Mouse (Mus musculus) hindbrain, embryonic 11.5 days (tissue): ENCODE results near the gene Bcorl1. TPM values are rescaled to one million over a fixed set of nuclear protein-coding genes. Genes with fewer than 3 reads are reported as not detected.

ENCODE experiments used
- ATAC-seq: fragments of 200-750 bp; cut with Nextera tagmentation; 2 replicates; pipeline ENCODE4 v1.8.0; 2017; ENCODE audit warnings: mild to moderate bottlenecking, moderate TSS enrichment, moderate library complexity; ENCODE audit not compliant: low FRiP score
- DNase-seq: peaks from one replicate; pipeline ENCODE4 v3.0.0-alpha.2; 2015; ENCODE audit warnings: low spot score
- H3K27ac ChIP-seq: fragments of 300-500 bp; sonication (generic); 2 replicates; pipeline ENCODE4 v1.5.1; 2014; ENCODE audit warnings: mild to moderate bottlenecking, low read depth, low read length
- H3K27me3 ChIP-seq: fragments of 300-500 bp; sonication (generic); 2 replicates; pipeline ENCODE4 v1.6.1; 2014; ENCODE audit warnings: mild to moderate bottlenecking, low read length, moderate library complexity, mixed read lengths; ENCODE audit not compliant: control insufficient read depth, insufficient read depth
- H3K36me3 ChIP-seq: fragments of 300-500 bp; sonication (generic); 2 replicates; pipeline ENCODE4 v1.6.1; 2014; ENCODE audit warnings: mild to moderate bottlenecking, low read length, moderate library complexity, mixed read lengths; ENCODE audit not compliant: control insufficient read depth, insufficient read depth
- H3K4me1 ChIP-seq: fragments of 300-500 bp; sonication (generic); replicated peaks from 2 replicates; pipeline ENCODE4 v1.6.1; 2014; ENCODE audit warnings: low read length, mixed read lengths; ENCODE audit not compliant: control insufficient read depth, insufficient read depth
- H3K4me2 ChIP-seq: fragments of 300-500 bp; sonication (generic); replicated peaks from 2 replicates; pipeline ENCODE4 v1.6.1; 2014; ENCODE audit warnings: mild to moderate bottlenecking, low read depth, low read length
- H3K4me3 ChIP-seq: fragments of 300-500 bp; sonication (generic); 2 replicates; pipeline ENCODE4 v1.5.1; 2014; ENCODE audit warnings: low read depth, low read length
- H3K9ac ChIP-seq: fragments of 300-500 bp; sonication (generic); 2 replicates; pipeline ENCODE4 v1.6.1; 2014; ENCODE audit warnings: low read depth, low read length
- H3K9me3 ChIP-seq: fragments of 300-500 bp; sonication (generic); 2 replicates; pipeline ENCODE4 v1.6.1; 2016; ENCODE audit warnings: low read length; ENCODE audit not compliant: control insufficient read depth
- WGBS: fragments of 180-500 bp; shearing (Covaris S2); extraction: QIAGEN DNeasy Blood & Tissue Kit; methylation state at CpG from one replicate; pipeline ENCODE4 v1.1.7; 2014; 5-methylcytosine and 5-hydroxymethylcytosine counted together
- polyA plus RNA-seq: library from polyadenylated mRNA; unstranded; fragments of >200 nt; fragmentation: Nextera tagmentation; extraction: Ambion mirVana; gene quantifications from 2 replicates; pipeline ENCODE4 v1.2.1, GENCODE M21; 2014

Bcorl1 gene
- polyA plus RNA-seq, 1 experiment from 2014 or later: 8.2 TPM

DNA sequence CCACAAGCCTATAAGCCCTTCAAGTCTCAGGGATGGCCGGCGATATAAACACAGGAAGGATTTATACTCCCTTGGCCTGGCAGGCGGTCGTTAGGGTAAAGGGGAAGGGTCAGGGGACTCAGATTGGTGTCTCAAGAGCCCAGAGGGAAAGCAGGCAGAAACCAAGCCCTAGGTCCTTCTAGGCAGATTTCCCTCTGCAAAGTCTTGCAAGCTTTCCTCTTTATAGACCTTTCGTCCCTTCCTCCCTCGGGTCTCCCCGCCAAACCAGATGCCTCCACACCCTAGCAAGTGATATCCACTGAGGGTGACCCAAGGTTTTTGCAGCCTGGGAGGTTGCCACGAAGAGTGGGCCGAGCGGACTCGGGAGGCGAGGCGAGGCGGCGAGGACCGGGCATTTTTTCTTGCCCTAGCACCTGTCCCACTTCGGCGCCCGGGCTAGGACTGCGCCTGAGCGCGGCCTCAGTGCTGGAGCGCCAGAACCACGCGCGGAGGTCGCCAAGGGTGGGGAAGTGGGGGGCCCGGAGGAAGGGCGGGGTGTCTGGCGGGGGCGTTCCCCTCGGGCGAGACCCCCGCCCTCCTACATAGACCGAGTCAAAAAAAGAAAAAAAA is 613 bp upstream of the Bcorl1 start:
- H3K9ac ChIP-seq: no peak overlapping the region; the same call in 1 of the 2 replicates

DNA sequence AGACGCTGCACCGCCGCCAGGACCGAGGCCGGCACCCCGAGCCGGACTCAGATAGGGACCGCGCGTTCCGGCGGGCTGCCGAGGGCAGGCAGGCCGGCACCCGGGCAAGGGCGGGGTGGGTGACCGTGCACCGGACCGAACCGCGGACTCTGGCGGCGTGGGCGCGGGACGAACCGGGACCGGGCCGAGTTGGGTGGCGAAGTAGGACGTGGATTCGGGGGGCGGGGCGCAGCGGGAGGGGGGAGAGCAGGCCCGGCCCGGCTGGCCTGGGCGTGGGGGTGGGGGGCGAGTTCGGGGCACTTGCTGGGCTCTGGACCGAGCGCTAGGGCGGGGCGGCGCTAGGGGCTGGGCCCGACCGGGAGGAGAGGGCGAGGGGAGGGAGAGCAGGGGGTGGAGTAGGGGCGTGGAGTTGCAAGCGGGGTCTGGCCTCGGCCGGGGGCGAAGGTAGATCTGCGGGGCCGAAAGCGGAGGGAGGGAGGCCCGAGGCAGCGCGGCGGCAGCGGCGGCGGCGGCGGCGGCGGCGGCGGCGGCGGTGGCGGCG is 533 bp downstream of the Bcorl1 start:
- 30% methylated on average over 19 of the region's 73 CpGs for WGBS
- peak; percentile 10; the same call in 1 of the 2 replicates for ATAC-seq
- no peak for DNase-seq

More for the DNA sequence above, 613 bp upstream of the Bcorl1 start:
- DNase-seq (peak; percentile 17), ATAC-seq (no peak)
- Histone ChIP-seq H3K36me3 (no peaks in the 10 kb centered on the region), H3K27me3 (no peaks in the 10 kb centered on the region), H3K4me1 (no peaks in the 10 kb centered on the region), H3K27ac (no peak overlapping the region), H3K9me3 (no peaks in the 10 kb centered on the region), H3K4me2 (peak overlapping the region; percentile 68), H3K4me3 (peak overlapping the region; percentile 55)
- WGBS: 9% methylated on average over 26 of the region's 35 CpGs

DNA sequence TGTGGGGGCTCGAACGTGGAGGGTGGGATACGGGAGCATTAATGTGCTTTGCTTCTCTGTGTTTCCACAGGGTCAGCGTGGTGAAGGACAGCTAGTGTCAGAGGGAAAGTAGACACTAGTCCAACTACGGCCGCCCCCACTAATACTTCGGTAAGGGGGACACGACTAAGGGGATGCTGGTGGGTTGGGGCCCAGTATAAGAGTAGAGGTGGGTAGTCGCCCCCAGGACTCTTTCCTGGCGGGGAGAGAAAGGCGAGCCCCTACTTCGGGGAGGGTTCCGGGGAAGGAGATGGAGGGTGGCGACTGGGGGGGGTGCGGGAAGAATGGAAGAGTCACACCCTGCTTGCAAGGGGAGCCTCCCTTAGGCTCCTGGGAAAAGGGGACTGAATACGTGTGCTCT is 1.6 kb downstream of the Bcorl1 start:
- Histone ChIP-seq H3K4me3 (peak overlapping the region; percentile 55), H3K27ac (no peak overlapping the region), H3K9ac (0 out of 2 replicates have a peak overlapping the region, but pooled peaks have one; percentile 23), H3K4me1 (no peaks in the 10 kb centered on the region), H3K9me3 (no peaks in the 10 kb centered on the region), H3K4me2 (peak overlapping the region; percentile 68), H3K36me3 (no peaks in the 10 kb centered on the region), H3K27me3 (no peaks in the 10 kb centered on the region)
- WGBS: 16% methylated on average over 16 of the region's 16 CpGs
- DNase-seq (peak; percentile 6), ATAC-seq (no peak)

More for the DNA sequence above, 533 bp downstream of the Bcorl1 start:
- Histone ChIP-seq H3K4me1 (no peaks in the 10 kb centered on the region), H3K27ac (no peak overlapping the region), H3K27me3 (no peaks in the 10 kb centered on the region), H3K9ac (peak overlapping the region; percentile 42), H3K4me2 (peak overlapping the region; percentile 68), H3K36me3 (no peaks in the 10 kb centered on the region), H3K4me3 (peak overlapping the region; percentile 55), H3K9me3 (no peaks in the 10 kb centered on the region)

DNA sequence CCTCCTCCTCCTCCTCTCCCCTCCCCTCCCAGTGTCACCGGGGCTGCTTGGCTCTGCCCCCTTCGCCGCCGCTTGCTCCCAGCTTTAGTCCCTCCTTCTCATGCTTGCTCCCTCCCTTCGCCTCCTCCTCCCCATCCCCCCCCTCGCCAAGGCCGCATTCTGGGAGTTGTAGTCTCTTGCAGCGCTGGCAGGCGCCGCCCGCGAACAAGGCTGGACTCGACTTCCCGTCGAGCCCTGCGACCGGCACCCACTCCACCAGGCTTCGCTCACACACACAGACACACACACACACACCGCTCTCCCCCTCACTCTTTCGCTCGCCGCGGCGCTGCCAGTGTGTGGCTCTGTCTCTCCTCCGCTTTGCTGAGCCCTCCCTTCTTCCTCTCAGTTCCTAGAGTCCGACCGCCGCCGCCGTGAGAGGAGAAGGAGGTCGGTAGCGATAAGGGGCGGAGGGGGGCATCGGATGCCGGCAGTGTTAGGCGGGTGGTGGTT is 2.3 kb downstream of the Bcorl1 start:
- no peaks in the 10 kb centered on the region for H3K4me1 ChIP-seq
- H3K4me3 ChIP-seq: peak overlapping the region; percentile 55
- no peaks in the 10 kb centered on the region for H3K9me3 ChIP-seq
- H3K27me3 ChIP-seq: no peaks in the 10 kb centered on the region
- 9% methylated on average over 29 of the region's 36 CpGs for WGBS
- DNase-seq (peak; percentile 88), ATAC-seq (peak; percentile 90)
- peak overlapping the region; percentile 68 for H3K27ac ChIP-seq
- no peaks in the 10 kb centered on the region for H3K36me3 ChIP-seq
- H3K9ac ChIP-seq: peak overlapping the region; percentile 52
- H3K4me2 ChIP-seq: peak overlapping the region; percentile 68

DNA sequence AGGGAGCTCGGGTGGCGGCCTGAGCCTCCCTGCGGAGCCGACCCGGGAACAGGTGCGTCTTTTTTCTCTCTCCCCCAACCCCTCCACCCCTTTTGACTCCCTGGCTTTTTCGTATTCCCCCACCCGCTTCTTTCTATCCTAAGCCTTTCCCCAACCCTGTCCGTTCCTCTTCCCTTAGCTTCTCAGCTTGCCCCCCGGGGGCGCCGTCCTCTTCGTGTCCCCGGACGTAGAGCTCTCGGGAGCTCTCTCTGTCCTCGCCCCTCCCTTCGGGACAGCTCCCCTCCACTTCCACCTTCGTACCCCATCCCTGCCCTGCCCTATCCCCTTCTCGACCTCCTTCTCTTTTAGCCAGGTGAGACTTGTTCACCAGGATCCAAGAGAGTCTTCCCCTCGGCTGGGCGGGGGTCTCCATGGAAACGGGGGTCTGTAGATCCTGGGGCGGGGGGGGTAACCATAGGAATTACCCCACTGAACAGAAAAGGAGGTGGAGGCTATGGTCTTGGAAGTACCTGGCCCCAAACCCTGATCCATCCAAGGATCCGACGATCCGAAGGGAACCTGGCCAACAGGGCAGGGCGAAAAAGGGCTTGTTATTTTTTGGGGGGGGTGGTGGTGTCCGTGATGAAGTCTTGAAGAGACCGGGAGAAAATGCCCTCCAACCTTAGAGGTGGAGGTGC is 2.9 kb downstream of the Bcorl1 start:
- no peaks in the 10 kb centered on the region for H3K9me3 ChIP-seq
- H3K4me1 ChIP-seq: no peaks in the 10 kb centered on the region
- peak overlapping the region; percentile 52 for H3K9ac ChIP-seq
- H3K4me2 ChIP-seq: peak overlapping the region; percentile 59
- H3K27ac ChIP-seq: peak overlapping the region; percentile 68
- H3K27me3 ChIP-seq: no peaks in the 10 kb centered on the region
- peak; percentile 15 for ATAC-seq
- no peaks in the 10 kb centered on the region for H3K36me3 ChIP-seq
- peak; percentile 47 for DNase-seq
- 10% methylated on average over 26 of the region's 30 CpGs for WGBS
- peak overlapping the region; percentile 55 for H3K4me3 ChIP-seq

DNA sequence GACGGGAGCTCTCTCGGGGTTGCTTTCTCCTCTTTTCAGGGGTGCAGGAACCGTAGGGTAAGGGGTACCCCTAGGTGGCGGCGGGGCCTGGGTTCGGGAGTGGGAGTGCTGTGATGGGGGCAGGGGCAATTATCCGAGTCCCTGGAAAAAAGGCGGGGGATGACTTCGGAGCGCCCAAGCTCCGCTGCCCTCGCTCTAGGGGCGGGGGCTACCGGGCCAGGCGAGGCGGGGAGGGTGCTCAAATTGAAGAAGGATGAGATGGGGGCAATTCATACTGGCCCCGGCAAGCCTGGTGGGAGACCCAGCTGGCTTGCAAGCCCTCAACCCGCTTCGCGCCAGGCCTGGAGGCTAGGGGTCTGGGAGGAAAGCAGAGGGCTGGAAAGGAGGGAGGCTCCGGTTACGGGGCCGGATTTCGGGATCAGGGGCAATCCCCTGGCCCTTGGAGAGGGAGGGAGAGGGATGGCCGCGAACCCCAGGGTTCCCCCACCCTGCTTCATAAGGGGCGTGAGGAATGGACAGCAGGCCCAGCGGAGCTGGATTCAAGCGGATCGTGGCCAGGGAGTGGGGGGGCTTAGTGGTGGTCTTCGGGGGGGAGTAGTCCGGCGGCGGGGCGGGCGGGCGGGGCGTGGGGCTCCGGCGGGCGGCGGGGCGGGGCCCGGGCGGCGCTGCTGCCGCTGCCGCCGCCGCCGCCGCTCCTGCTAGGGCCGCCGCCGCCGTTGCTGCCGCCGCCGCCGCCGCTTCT is 3.7 kb downstream of the Bcorl1 start:
- H3K36me3 ChIP-seq: no peaks in the 10 kb centered on the region
- peak overlapping the region; percentile 63 for H3K9ac ChIP-seq
- no peaks in the 10 kb centered on the region for H3K27me3 ChIP-seq
- peak overlapping the region; percentile 55 for H3K4me3 ChIP-seq
- DNase-seq: peak; percentile 51
- H3K4me2 ChIP-seq: peak overlapping the region; percentile 59
- no peaks in the 10 kb centered on the region for H3K9me3 ChIP-seq
- H3K4me1 ChIP-seq: no peaks in the 10 kb centered on the region
- H3K27ac ChIP-seq: peak overlapping the region; percentile 68; the same call in 1 of the 2 replicates
- ATAC-seq: peak; percentile 6; the same call in 1 of the 2 replicates
- WGBS: 10% methylated on average over 14 of the region's 61 CpGs

DNA sequence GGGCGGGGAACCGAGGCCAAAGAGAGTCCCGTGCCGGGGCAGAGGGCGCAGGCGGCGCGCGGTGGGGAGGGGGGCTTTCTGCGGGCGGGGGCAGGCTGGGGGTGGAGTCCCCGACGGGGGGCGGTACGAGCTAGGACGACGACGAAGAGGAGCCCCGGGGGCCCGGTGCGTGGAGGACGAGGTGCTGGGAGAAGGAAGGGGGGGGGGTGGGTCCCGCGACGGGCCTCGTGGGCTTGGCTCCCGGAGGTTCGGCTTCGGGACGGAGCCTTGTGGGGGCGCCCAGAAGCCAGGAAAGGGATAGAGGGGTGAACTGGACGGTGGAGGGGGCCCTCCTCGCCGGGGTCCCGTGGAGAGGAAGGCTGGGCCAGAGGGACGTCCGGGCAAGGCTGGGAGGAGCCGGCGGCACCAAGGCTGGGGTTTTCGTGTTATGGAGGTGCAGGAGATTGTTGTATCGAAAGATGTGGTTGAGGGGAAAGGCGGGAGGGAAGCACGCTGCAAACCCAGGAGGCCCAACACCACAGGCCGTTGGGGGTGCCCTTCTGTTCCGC is 4.3 kb downstream of the Bcorl1 start:
- peak; percentile 30 for DNase-seq
- WGBS: 6% methylated on average over 33 of the region's 45 CpGs
- H3K27me3 ChIP-seq: no peaks in the 10 kb centered on the region
- H3K36me3 ChIP-seq: no peaks in the 10 kb centered on the region
- no peaks in the 10 kb centered on the region for H3K4me1 ChIP-seq
- peak overlapping the region; percentile 63 for H3K9ac ChIP-seq
- H3K4me2 ChIP-seq: peak overlapping the region; percentile 50
- H3K4me3 ChIP-seq: peak overlapping the region; percentile 55
- no peak for ATAC-seq
- H3K9me3 ChIP-seq: no peaks in the 10 kb centered on the region
- no peak overlapping the region for H3K27ac ChIP-seq

DNA sequence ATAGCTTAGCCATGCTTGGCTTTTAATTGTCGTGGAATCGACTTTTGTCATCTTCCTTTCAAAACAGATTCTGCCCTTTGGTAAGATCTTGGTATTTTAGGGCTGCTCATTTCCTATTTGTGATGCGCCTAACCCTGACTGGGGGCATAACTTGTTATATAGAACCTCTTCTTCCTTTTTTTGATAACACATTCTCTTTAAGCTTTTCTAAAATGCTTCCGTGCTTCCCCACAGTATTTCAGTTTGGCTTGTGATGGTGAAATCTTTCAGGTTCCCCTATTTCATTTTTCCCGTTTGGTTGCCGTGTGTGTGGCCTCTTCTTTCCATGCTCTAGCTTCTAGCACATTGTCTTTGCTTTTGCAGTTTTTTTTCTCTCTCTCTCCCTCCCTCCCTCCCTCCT is 14.2 kb downstream of the Bcorl1 start:
- DNase-seq (no peak), ATAC-seq (no peak)
- 89% methylated on average over 6 of the region's 6 CpGs for WGBS
- Histone ChIP-seq H3K27ac (no peak overlapping the region), H3K36me3 (no peaks in the 10 kb centered on the region), H3K27me3 (no peaks in the 10 kb centered on the region), H3K4me3 (no peak overlapping the region), H3K4me1 (no peaks in the 10 kb centered on the region), H3K9me3 (no peaks in the 10 kb centered on the region), H3K9ac (no peak overlapping the region), H3K4me2 (no peak overlapping the region)
